Mouse (Mus musculus): Measurements from ENCODE around the gene Gucy2c.

DNA sequence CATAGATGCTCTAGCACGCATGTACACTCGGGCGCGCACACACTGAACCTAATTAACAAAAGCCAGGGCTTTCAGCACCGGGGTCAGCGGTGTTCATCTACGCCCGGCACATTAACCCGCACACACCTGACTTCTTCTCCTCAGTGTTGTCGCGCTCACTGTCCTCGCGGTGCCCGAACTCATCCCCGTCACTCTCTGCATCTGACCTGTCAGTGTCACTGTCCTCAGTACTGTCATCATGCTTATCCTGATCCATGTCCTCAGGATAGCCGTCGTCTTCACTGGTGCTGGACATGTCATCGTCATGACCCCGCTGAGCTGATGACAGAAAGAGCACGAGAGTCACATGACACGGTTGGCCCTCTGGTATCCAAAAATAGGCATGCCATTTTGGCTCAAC lies 38.8 kb upstream of the Gucy2c start:
- no peak for TF ChIP-seq GATA1 (IDR thresholded peaks at IDR 0.05; ENCODE audit: borderline replicate concordance, low read length)
- no peak for TF ChIP-seq FLI1 (IDR thresholded peaks at IDR 0.05; ENCODE audit: low read length)

All from megakaryocyte, embryonic 14.5 days (primary cell).